Mouse (Mus musculus) layer of hippocampus, adult 18-20 months (tissue): ENCODE measurements around the gene Ube2l6. TPM values are rescaled to one million over a fixed set of nuclear protein-coding genes. Genes with fewer than 3 reads are reported as not detected.

Experiments used
- DNase-seq, 2 experiments: peaks; one replicate each; pipeline ENCODE4 v3.0.0; 2022; ENCODE audit warnings: low spot score in 2 of 2
- total RNA-seq, 2 experiments: library from RNA; stranded (reverse); gene quantifications; 2 replicates each; pipeline ENCODE4 v1.2.3; 2021

Gene Ube2l6
- total RNA-seq, 2 experiments from 2014 or later, result 4.8 to 5.9 TPM

DNA sequence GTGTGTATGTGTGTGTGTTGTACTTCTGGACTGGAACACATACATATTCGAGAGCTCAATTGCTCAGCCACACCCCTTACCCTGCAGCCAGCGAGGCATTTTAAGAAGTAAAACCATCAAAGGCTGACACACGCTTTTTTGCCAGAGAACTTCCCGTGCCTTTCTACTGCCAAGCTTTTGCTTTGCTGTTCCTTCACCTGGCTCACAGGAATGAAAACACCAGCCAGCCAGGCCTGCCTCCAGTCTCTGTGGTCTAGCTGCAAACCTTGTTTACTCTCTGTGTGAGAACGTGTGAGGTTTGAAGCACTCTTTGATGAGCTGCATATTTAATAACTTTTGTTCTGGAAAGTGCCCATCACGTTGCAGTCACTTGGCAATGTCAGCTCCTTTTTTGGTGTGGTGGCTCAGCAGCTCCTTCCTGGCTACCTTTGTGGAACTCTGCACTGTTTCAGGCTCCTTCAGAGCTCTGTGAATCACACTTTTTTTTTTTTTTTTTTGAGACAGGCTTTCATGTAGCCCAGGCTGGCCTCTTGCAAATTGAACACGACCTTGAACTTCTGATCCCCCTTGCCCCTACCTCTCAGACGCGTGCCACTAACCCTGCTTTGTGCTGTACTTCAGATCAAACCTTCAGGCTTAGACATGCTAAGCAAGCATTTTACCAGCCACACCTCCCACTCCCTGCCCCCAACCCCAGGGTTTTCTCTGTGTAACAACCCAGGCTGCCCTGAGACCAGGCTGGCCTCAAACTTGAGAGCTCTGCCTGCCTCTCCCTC, 39.4 kb downstream of the Ube2l6 start:
- no peak for DNase-seq

DNA sequence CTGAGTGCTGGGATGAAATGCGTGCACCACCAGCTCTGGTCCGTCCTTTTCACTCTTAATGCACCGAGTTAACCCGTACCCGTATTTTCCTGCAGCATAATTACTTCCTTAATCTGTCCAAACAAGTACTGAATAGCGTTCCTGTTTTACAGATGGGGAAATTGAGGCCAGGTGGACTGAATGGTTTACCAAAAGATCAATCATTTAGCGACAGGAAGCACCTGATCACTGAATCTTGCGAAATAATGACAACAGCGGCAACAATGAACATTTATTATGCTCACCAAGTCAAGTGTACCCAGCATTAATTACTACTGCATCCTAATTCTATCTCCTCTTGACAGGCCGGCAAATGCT, 39.9 kb downstream of the Ube2l6 start, which contains the start of gene Slc43a1:
TSS of gene Slc43a1 (plus strand) at position 258 of the 357 bp plus-strand sequence.
- DNase-seq, result no peak

DNA sequence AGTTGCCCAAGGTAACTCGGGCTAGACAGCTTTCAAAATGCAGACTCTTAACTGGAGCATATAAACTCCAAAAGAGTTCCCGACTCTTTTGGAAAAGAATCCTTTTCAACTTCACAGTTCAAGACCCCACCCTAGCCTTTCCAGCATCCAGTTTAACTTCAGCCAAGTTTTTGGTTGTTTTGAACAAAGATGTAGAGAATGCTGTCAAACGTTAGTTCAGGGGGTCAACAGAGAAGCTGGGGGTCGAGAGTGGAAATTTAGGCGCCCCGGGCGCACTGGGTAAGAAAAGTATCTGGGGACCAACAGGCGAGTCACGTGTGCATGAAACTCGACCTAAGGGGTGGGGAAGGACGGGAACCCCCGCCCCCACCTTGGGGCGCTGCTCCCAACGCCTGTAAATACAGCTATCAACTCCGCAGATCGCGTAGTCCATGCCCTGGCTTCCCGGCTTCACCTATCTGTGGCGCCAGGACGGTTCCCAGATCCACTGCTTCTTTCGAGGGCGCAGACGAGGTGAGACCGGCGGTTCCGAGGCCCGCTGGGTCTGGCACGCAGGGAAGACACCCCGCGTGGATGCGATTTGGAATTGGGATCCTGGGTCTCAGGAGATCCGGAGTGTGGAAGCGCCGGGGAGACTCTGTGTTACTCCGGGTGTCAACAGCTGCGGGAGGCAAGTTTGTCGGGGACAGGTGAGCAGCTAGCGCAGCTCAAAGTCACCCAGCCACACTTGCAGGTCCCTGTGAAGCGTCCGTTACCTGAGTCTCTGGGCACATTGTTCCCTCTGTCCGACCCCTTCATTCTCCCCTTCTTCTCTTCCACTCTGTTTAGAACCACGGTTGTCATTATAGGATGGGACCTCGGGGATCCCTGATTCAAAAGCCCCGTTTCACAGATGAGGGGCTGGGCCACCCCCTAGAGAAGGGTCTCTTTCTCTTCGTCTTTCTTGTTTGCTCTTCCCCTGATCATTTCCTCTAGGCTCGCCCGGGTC, 40.7 kb downstream of the Ube2l6 start:
- DNase-seq, result no peak

DNA sequence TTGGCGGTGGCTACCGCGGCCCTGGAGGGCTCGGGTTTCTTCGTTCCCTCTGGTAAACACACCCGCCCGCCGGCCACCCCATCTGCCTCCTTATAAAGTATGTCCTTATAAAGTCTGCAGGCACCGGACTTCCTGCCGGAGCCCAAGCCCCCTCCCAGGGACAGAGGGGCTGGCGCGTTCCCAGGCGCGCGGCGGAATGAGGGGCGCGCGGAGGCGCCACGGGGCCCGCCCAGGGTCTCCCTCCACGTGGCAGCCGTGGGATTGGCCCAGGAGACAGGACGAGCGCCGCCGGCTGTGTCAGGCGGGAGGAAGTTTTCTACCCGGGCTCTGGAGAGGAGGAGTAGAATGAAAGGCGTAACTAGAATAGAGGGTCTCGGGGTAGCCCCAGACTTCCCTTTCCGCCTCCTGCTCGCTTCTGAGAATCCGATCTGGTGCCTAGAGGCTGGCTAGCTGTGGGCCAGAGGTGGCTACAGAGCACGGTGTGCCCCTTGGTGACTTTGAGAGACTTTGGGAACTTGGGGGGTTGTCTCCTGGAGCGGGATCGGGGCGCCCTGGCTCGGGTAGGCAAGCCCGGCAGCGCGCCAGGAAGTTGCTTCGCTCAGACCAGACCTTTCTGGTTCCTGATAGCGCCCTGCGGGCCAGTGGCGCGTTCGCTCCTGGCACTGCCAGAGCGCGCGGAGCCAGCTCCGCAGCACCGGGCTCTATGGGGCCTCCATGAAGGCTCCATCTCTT, 41.6 kb downstream of the Ube2l6 start:
- no peak for DNase-seq

DNA sequence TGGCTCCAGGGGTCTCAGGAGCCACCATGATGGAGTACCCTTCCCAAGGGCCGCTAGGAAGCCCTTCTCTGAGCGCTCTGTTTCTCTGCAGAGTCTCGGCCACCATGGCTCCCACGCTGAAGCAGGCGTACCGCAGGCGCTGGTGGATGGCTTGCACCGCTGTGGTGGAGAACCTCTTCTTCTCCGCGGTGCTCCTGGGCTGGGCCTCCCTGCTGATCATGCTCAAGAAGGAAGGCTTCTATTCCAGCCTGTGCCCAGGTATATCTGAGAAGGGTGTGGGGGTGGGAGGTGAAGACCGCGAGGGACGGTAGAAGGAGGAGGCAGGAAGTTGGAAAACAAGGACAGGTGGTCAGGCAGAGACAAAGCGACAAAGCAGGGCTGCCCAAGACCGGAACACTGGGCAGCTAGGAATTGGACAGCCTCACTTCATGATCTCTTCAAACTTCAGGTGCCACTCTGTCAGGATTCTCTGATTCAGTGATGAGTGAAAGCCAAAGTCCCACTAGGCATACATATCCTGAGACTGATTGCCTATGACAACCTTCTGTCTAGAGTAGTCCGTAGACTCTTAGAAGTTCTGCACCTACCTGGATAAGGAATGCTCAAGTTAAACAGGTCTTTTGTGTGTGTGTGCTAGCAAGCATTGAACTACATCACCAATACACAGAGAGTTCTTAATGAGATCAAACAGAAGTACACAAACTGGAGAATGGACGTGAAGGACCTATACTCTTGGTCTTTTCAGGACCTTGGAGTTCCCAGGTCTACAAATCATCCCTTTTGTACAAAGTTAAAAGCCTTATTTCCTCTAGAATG, 42.3 kb downstream of the Ube2l6 start:
- no peak for DNase-seq

DNA sequence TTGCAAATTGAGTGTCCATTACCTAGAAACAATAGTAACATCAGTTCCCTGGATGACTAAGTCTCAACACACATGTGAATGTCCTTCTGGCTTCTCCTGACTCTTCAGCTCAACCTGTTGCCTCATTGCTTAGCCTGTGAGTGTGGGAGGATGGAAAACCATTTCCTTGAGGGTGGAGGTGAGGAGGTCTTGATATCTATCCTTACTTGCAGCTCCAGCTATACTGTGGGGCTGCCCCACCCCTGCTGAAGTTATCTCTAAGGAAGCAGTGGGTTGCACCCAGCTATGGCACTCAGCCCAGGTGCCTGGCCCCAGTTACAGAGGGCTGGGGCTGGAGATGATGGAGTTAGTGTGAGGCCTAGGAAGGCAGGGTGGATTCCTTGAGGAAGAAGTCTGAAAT, 43.3 kb downstream of the Ube2l6 start:
- no peak for DNase-seq

DNA sequence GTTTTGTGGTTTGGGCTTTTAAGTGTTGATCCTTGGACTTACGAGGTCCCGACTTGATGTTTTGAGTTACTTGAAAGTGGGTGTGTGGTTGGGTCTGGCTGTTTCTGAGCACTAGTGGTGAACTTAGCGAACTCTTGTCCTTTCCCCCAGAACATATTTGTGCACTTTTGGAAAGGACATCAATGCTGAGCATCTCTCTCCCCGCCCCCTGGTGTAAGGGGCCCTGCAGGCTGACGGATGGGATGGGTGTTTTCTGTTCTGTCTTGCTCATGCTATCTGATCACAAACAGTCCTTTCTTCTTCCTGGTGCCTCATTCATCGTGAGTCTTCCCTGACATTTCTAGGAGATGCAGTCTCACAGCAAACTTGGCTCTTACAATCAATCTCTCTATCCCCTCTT, 45.0 kb downstream of the Ube2l6 start:
- no peak for DNase-seq

DNA sequence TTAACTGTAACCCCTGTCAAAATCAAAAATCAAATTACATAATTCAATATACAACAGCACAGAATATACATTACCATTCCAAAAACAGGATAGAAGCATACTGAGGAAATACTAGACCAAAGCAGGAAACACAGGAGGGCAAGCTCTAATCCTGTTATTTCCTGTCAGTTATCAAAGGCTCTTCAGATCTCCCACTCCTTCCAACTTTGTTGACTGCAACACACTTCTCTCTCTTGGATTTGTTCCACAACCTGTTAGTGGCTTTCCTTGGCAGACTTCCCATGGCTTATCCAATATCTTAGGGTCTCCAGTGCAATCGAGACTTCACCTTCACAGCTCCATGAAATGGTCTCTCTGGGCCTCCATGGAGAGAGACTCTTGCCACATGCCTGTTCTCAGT, 46.6 kb downstream of the Ube2l6 start:
- DNase-seq, result no peak

DNA sequence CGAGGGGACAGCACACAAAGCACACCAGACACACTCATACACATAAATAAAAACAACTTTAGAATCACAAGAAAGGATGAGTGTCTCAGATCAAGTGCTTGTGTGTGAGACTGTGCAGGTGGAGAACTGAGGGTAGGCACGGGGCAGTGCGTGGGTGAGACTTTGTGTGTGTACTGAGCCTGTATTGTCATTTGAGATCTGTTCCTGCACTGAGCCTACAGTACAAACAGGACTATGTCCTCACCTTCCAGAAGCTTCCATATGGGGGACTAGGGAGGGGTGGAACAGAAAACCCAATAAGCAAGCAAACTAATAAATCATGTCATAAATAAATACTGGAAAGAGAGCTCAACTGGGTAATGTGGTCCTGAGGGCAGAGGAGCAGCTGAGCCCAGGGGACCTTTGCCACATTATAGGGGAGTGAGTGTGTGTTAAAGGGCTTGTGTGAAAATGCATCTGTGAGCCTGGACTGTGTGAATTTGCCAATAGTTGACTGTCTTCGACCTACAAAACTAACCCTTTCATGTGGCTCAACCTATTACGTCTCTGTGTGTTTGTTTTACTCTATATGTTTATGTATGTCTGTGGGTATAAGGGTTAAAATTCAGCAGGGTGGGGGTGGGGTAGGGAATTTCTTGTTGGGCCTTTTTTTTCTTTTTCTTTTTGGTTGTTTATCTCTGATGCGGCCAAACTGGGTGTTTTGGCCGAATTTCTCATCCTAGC, 51.9 kb downstream of the Ube2l6 start:
- DNase-seq, result no peak

DNA sequence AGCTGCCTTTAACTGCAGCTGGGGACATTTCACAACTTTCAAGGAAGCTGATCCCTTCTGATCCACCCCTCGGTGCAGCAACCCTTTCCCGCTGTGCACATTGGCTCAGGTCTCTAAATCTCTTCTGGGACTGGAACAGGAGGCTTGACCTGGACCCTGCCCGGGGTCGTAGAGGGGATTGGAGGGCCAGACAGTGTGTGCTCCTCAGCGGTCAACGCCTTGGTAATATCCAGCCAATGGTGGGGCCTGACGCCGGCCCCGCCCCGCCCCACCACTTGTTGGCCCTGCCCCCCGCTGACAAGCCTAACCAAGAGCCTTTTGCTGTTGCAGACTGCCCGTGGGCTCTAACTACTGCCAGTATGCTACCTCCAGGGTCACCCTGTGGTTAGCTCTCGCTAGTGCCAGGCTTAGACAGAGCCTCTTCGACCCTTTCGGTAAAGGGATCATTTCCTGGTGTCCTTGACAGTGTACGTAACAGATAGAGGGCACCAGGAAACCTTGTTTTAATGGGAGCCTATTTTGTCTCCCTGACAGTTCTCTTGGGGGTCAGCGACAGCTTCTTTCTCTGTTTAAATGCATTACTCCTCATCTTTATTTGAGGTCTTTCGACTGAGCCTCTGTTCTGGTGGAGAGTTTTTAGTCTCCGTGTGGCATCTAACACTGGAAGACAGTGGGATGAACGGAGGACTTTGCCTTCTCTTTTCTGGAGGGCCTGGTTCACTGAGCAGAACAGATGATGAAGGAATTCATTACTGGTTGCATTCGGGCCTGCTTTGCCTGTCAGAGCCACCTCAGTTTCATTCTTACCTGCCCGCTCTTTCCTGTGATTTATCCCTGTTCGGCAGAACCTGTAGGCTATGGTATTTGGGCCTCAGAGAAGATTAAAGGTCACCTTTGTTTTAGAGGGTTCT, 52.8 kb downstream of the Ube2l6 start:
- no peak for DNase-seq

DNA sequence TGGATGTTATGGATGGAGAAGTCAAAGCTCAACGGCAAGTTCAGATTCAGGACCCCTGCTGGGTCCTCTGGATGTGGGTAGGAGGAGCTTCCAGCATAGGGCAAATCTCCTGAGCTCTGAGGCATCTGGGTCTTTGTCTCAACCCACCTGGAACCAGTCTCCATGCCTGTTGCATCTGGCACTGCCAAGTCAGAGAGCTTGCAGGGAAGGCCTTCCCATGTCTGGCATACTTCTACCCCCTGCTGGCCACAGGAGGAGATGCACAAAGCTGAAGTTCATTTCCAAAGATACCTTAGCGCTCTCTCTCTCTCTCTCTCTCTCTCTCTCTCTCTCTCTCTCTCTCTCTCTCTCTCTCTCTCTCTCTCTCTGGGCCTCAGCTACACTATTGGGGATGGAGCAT, 57.1 kb downstream of the Ube2l6 start:
- DNase-seq, result peak in 1 of 2 experiments; percentile 78

DNA sequence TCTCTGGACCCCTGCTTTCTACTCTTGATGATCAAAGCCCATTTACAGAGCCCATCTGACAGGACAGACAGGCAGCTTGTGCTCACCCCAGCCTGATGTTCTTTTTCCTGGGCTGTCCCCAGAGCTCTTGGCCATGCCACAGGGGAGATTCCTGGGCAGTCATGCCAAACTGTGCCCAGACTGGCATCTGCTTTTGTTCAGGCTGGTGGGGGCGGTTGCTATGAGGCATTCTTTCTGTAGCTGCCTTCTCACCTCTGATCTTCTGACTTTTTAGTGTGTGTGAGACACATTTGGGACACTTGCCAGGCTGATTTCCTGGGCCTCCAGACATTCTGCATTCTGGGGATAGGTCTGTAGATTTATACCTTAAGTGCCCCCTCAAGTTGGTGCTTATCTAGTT, 59.9 kb downstream of the Ube2l6 start:
- DNase-seq, result no peak

Other genes starting within 250 kb of the Ube2l6 start
- 10 to 100 TPM; 38.2 to 48.0 TPM for gene Ctnnd1, start 148.1 kb upstream of the Ube2l6 start, total RNA-seq
- gene Btbd18, start 139.7 kb upstream of the Ube2l6 start, total RNA-seq, result not detected
- gene Selenoh, start 128.1 kb upstream of the Ube2l6 start, total RNA-seq, result 10 to 100 TPM; 22.6 to 25.0 TPM
- gene Gm28635, start 120.8 kb upstream of the Ube2l6 start, total RNA-seq, result 1 to 10 TPM; 2.4 to 7.2 TPM
- 10 to 100 TPM; 33.9 to 34.4 TPM for gene Med19, start 120.4 kb upstream of the Ube2l6 start, total RNA-seq
- gene Tmx2, start 119.7 kb upstream of the Ube2l6 start, total RNA-seq, result 100 to 1,000 TPM; 232 to 252 TPM
- gene Zdhhc5, start 83.6 kb upstream of the Ube2l6 start, total RNA-seq, result 10 to 100 TPM; 36.3 to 39.1 TPM
- 10 to 100 TPM; 10.7 to 11.7 TPM for gene Clp1, start 71.5 kb upstream of the Ube2l6 start, total RNA-seq
- gene Ypel4, start 64.8 kb upstream of the Ube2l6 start, total RNA-seq, result 10 to 100 TPM; 81.2 to 84.9 TPM
- 1 to 10 TPM; 1.9 to 2.5 TPM for gene Gm19426, start 55.2 kb upstream of the Ube2l6 start, total RNA-seq
- gene Serping1, start 23.4 kb upstream of the Ube2l6 start, total RNA-seq, result 1 to 10 TPM; 5.9 to 7.5 TPM
- not detected for gene Smtnl1, start 23.8 kb downstream of the Ube2l6 start, total RNA-seq
- gene Timm10, start 28.2 kb downstream of the Ube2l6 start, total RNA-seq, result 10 to 100 TPM; 52.0 to 57.7 TPM
- gene Slc43a1, start 40.0 kb downstream of the Ube2l6 start, total RNA-seq, result under 1 TPM; 0.15 to 0.27 TPM
- gene Rtn4rl2, start 87.9 kb downstream of the Ube2l6 start, total RNA-seq, result 100 to 1,000 TPM; 103 to 104 TPM
- under 1 TPM; 0.30 to 0.58 TPM for gene Slc43a3, start 137.8 kb downstream of the Ube2l6 start, total RNA-seq
- gene Prg2, start 181.6 kb downstream of the Ube2l6 start, total RNA-seq, result not detected
- not detected for gene Prg3, start 189.4 kb downstream of the Ube2l6 start, total RNA-seq
- gene Ssrp1, start 238.4 kb downstream of the Ube2l6 start, total RNA-seq, result 100 to 1,000 TPM; 114 to 115 TPM
- 1 to 10 TPM; 1.6 to 2.1 TPM for gene P2rx3, start 238.6 kb downstream of the Ube2l6 start, total RNA-seq
- 100 to 1,000 TPM; 175 to 194 TPM for gene Tnks1bp1, start 249.2 kb downstream of the Ube2l6 start, total RNA-seq